Mouse (Mus musculus): ENCODE results near the gene Cspg5. TPM values are rescaled to one million over a fixed set of nuclear protein-coding genes. Genes with fewer than 3 reads are reported as not detected.

The Cspg5 gene
- polyA plus RNA-seq, 1 experiment from 2014 or later = 199 TPM

DNA sequence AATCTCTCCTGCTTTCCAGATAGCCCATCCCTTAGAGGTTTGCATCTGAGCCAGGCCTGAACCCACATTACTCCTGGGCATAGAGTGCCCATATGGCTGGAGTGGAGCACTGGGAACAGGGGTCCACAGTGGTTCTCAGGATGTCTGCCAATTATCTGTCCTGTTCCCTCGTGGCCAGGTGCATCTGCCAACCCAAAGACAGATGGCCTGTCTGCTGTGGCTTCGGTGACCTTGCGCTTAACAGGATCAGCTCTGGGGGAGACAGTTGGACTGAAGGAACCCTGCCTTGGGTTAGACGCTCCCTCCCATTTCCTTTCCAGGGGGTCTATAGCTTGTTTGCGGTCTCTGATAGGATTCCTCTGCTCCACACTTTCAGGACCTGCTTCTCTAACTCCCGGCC is 15.1 kb downstream of the Cspg5 start:
- H3K27ac ChIP-seq (replicated peaks) = no peak overlapping the region
- peak; percentile 28; the same call in 1 of the 2 replicates for ATAC-seq (ENCODE audit: low FRiP score, low read depth)
- no peaks in the 10 kb centered on the region for H3K27me3 ChIP-seq
- H3K9me3 ChIP-seq = no peaks in the 10 kb centered on the region
- WGBS = 53% methylated on average over 6 of the region's 6 CpGs
- H3K4me2 ChIP-seq = no peak overlapping the region
- H3K9ac ChIP-seq = no peak overlapping the region
- peaks cover 22% of the 10 kb centered on the region for H3K4me1 ChIP-seq (replicated peaks)
- H3K4me3 ChIP-seq = no peak overlapping the region
- peaks cover 26% of the 10 kb centered on the region for H3K36me3 ChIP-seq

DNA sequence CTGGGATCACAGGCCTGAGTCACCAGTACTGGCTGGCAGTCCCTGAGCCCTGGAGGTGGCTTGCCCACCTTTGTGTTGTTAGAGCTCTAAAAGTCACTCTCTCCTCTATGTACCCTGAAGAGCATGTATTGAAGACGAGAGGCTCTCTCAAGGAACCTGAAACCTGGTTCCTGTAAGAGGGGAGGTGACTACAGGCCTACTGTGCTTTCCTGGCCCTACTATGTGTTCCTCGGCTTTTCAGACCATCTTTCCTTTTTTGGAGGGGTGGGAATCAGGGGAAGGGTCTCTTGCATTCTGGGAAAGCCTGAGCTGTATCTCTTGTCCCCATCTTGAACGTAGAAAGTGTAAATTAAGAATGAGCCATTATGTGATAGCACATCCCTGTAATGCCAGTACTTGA is 15.5 kb downstream of the Cspg5 start:
- ATAC-seq (ENCODE audit: low FRiP score, low read depth) = no peak
- H3K27ac ChIP-seq (replicated peaks) = no peak overlapping the region

GRCm38 (mm10) chr9:110263181-110263580 is 19.6 kb downstream of the Cspg5 start:
- Histone ChIP-seq H3K27me3 (no peaks in the 10 kb centered on the region), H3K9me3 (no peaks in the 10 kb centered on the region), H3K36me3 (peaks cover 24% of the 10 kb centered on the region), H3K4me2 (no peak overlapping the region), H3K4me1 (replicated peaks) (0 out of 2 replicates have a peak, but pooled peaks cover 4% of the 10 kb centered on the region), H3K9ac (no peak overlapping the region), H3K27ac (replicated peaks) (no peak overlapping the region), H3K4me3 (no peak overlapping the region)
- 64% methylated on average over 8 of the region's 8 CpGs for WGBS
- ATAC-seq (ENCODE audit: low FRiP score, low read depth) = no peak

More for the DNA sequence above, 15.5 kb downstream of the Cspg5 start:
- H3K4me3 ChIP-seq = no peak overlapping the region
- WGBS = 95% methylated on average over 3 of the region's 3 CpGs
- no peaks in the 10 kb centered on the region for H3K9me3 ChIP-seq
- H3K36me3 ChIP-seq = peaks cover 26% of the 10 kb centered on the region
- no peaks in the 10 kb centered on the region for H3K27me3 ChIP-seq
- peaks cover 22% of the 10 kb centered on the region for H3K4me1 ChIP-seq (replicated peaks)
- no peak overlapping the region for H3K9ac ChIP-seq
- no peak overlapping the region for H3K4me2 ChIP-seq

GRCm38 (mm10) chr9:110264991-110265390 is 21.4 kb downstream of the Cspg5 start:
- H3K4me3 ChIP-seq = no peak overlapping the region
- ATAC-seq (ENCODE audit: low FRiP score, low read depth) = 0 out of 2 replicates have a peak, but pooled peaks have one; percentile 38
- H3K27ac ChIP-seq (replicated peaks) = no peak overlapping the region
- no peaks in the 10 kb centered on the region for H3K9me3 ChIP-seq
- H3K27me3 ChIP-seq = no peaks in the 10 kb centered on the region
- WGBS = 85% methylated on average over 9 of the region's 9 CpGs
- H3K9ac ChIP-seq = no peak overlapping the region
- H3K4me1 ChIP-seq (replicated peaks) = no peaks in the 10 kb centered on the region
- peaks cover 19% of the 10 kb centered on the region for H3K36me3 ChIP-seq
- no peak overlapping the region for H3K4me2 ChIP-seq

DNA sequence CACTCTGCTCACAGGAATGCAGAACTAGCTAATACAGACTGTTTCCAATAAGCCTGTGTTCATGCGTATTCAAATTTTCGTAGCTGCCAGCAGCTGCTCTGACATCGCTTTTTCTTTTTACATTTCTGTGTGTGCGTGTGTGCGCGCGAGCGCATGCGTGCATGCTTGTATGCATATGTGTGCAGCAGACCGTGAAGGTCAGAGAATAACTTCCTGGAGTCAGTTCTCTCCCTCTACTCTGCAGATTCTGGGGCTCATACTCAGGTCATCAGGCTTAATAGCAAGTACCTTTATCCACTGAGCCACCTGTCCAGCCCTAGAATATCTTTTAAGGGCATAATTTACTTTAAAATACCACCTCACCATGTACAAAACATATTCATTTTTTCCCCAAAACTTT is 24.8 kb downstream of the Cspg5 start:
- no peaks in the 10 kb centered on the region for H3K9me3 ChIP-seq
- no peak for ATAC-seq (ENCODE audit: low FRiP score, low read depth)
- no peak overlapping the region for H3K9ac ChIP-seq
- H3K4me3 ChIP-seq = no peak overlapping the region
- no peak overlapping the region for H3K4me2 ChIP-seq
- H3K27ac ChIP-seq (replicated peaks) = no peak overlapping the region
- 89% methylated on average over 10 of the region's 10 CpGs for WGBS
- H3K4me1 ChIP-seq (replicated peaks) = no peaks in the 10 kb centered on the region
- no peaks in the 10 kb centered on the region for H3K27me3 ChIP-seq
- H3K36me3 ChIP-seq = no peaks in the 10 kb centered on the region

- Histone ChIP-seq H3K4me3 (no peak overlapping the region), H3K27me3 (no peaks in the 10 kb centered on the region), H3K4me1 (replicated peaks) (no peaks in the 10 kb centered on the region), H3K9me3 (no peaks in the 10 kb centered on the region), H3K36me3 (no peaks in the 10 kb centered on the region), H3K9ac (no peak overlapping the region), H3K27ac (replicated peaks) (no peak overlapping the region), H3K4me2 (no peak overlapping the region)
- WGBS = 99% methylated on average over 3 of the region's 3 CpGs
- no peak for ATAC-seq (ENCODE audit: low FRiP score, low read depth)
Measured at GRCm38 (mm10) chr9:110272330-110272729, 28.7 kb downstream of the Cspg5 start.

- H3K27ac ChIP-seq (replicated peaks) = no peak overlapping the region
- 82% methylated on average over 4 of the region's 4 CpGs for WGBS
- no peak overlapping the region for H3K4me3 ChIP-seq
- no peaks in the 10 kb centered on the region for H3K4me1 ChIP-seq (replicated peaks)
- no peak overlapping the region for H3K4me2 ChIP-seq
- H3K9me3 ChIP-seq = no peaks in the 10 kb centered on the region
- H3K36me3 ChIP-seq = no peaks in the 10 kb centered on the region
- no peak overlapping the region for H3K9ac ChIP-seq
- no peak for ATAC-seq (ENCODE audit: low FRiP score, low read depth)
- no peaks in the 10 kb centered on the region for H3K27me3 ChIP-seq
Measured at GRCm38 (mm10) chr9:110273507-110273906, 29.9 kb downstream of the Cspg5 start.

DNA sequence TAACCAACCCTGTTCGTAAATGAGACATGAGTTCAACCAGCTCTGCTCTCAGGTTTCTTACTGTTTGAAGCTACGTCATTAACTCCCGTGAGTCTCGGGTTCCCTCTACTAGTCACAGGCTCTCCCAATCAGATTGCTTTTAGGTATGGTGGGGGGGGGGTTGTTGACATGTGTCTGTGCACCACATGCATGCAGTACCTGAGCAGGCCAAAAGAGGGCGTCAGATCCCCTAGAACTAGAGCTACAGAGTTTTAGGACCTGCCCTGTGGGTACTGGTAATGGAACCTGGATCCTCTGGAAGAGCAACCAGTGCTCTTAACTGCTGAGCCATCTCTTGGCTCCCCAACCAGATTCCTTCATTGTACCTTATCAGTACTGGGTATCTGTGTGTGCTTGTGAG is 32.3 kb downstream of the Cspg5 start:
- ATAC-seq (ENCODE audit: low FRiP score, low read depth) = no peak
- no peaks in the 10 kb centered on the region for H3K36me3 ChIP-seq
- H3K9me3 ChIP-seq = no peaks in the 10 kb centered on the region
- no peaks in the 10 kb centered on the region for H3K27me3 ChIP-seq
- no peak overlapping the region for H3K27ac ChIP-seq (replicated peaks)
- 81% methylated on average over 5 of the region's 5 CpGs for WGBS
- H3K4me1 ChIP-seq (replicated peaks) = no peaks in the 10 kb centered on the region
- H3K4me2 ChIP-seq = no peak overlapping the region
- no peak overlapping the region for H3K9ac ChIP-seq
- no peak overlapping the region for H3K4me3 ChIP-seq

- 55% methylated on average over 8 of the region's 8 CpGs for WGBS
- Histone ChIP-seq H3K9me3 (no peaks in the 10 kb centered on the region), H3K27ac (replicated peaks) (no peak overlapping the region), H3K9ac (no peak overlapping the region), H3K4me3 (no peak overlapping the region), H3K4me2 (no peak overlapping the region), H3K27me3 (no peaks in the 10 kb centered on the region), H3K4me1 (replicated peaks) (no peaks in the 10 kb centered on the region), H3K36me3 (no peaks in the 10 kb centered on the region)
- no peak for ATAC-seq (ENCODE audit: low FRiP score, low read depth)
Measured at GRCm38 (mm10) chr9:110277431-110277881, 33.9 kb downstream of the Cspg5 start.

- Histone ChIP-seq H3K27ac (replicated peaks) (no peak overlapping the region), H3K9ac (no peak overlapping the region), H3K4me3 (no peak overlapping the region), H3K4me1 (replicated peaks) (peaks cover 6% of the 10 kb centered on the region), H3K36me3 (no peaks in the 10 kb centered on the region), H3K9me3 (no peaks in the 10 kb centered on the region), H3K4me2 (no peak overlapping the region), H3K27me3 (no peaks in the 10 kb centered on the region)
- 93% methylated on average over 10 of the region's 10 CpGs for WGBS
- no peak for ATAC-seq (ENCODE audit: low FRiP score, low read depth)
Measured at GRCm38 (mm10) chr9:110284075-110284697, 40.6 kb downstream of the Cspg5 start.

GRCm38 (mm10) chr9:110287321-110287924 is 43.8 kb downstream of the Cspg5 start:
- H3K9me3 ChIP-seq = no peaks in the 10 kb centered on the region
- no peak overlapping the region for H3K4me3 ChIP-seq
- H3K4me1 ChIP-seq (replicated peaks) = peaks cover 6% of the 10 kb centered on the region
- peak; percentile 86 for ATAC-seq (ENCODE audit: low FRiP score, low read depth)
- no peaks in the 10 kb centered on the region for H3K36me3 ChIP-seq
- 48% methylated on average over 7 of the region's 7 CpGs for WGBS
- H3K27me3 ChIP-seq = no peaks in the 10 kb centered on the region
- no peak overlapping the region for H3K4me2 ChIP-seq
- peak overlapping the region; percentile 67 for H3K27ac ChIP-seq (replicated peaks)
- H3K9ac ChIP-seq = no peak overlapping the region

DNA sequence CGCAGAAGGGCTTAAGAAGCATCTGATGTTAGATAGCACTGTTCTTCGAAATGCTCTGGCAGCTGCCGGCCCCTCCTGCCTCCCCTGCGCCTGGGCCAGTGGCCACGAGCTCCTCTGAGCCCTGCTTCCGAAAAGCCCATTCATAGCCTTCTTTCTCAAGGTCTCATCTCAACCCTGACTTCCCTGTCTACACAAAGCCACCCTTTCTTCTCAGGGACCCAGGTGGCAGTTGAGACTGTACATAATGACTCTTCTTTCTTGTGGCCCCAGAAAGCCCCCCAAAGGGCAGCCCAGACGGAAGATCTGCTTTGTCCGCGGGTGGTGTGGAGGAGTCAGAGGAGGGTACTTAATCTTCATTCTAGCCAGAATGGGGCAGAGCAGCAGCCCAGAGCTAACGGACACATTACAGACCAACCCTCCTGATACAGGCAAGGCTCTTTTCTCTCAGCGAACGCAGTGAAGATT is 49.7 kb downstream of the Cspg5 start:
- peak; percentile 49; the same call in 1 of the 2 replicates for ATAC-seq (ENCODE audit: low FRiP score, low read depth)
- Histone ChIP-seq H3K4me1 (replicated peaks) (peaks cover 7% of the 10 kb centered on the region), H3K27ac (replicated peaks) (peak overlapping the region; percentile 61; the same call in 1 of the 2 replicates), H3K27me3 (no peaks in the 10 kb centered on the region), H3K36me3 (no peaks in the 10 kb centered on the region), H3K9me3 (no peaks in the 10 kb centered on the region), H3K4me2 (no peak overlapping the region; the same call in 1 of the 2 replicates), H3K4me3 (no peak overlapping the region), H3K9ac (no peak overlapping the region)
- WGBS = 42% methylated on average over 12 of the region's 12 CpGs

Measured in hindbrain, embryonic 15.5 days (tissue).